Mouse (Mus musculus): ENCODE data around the gene Zfp91. TPM values are rescaled to one million over a fixed set of nuclear protein-coding genes. Genes with fewer than 3 reads are reported as not detected.
"Not testable (repeated sequence)": the region's sequence is repeated elsewhere in the genome, so short reads cannot be mapped to it uniquely, and the experiment has no call there.

The Zfp91 gene
- polyA plus RNA-seq, 1 experiment from 2014 or later = 12.9 TPM

- H3K4me3 ChIP-seq (replicated peaks) = no peak overlapping the region
- ATAC-seq (ENCODE audit: low FRiP score) = no peak
- no peaks in the 10 kb centered on the region for H3K36me3 ChIP-seq
- no peaks in the 10 kb centered on the region for H3K9me3 ChIP-seq (replicated peaks)
- 72% methylated on average over 3 of the region's 3 CpGs for WGBS
- no peaks in the 10 kb centered on the region for H3K27me3 ChIP-seq (replicated peaks)
- no peak overlapping the region for H3K9ac ChIP-seq (replicated peaks)
- H3K4me2 ChIP-seq = no peak overlapping the region
- no peak overlapping the region for H3K27ac ChIP-seq (replicated peaks)
- H3K4me1 ChIP-seq = no peaks in the 10 kb centered on the region
Observed at GRCm38 (mm10) chr19:12722308-12722707, 73.6 kb downstream of the Zfp91 start.

GRCm38 (mm10) chr19:12721596-12721995 is 74.3 kb downstream of the Zfp91 start:
- H3K36me3 ChIP-seq; H3K9me3 ChIP-seq (replicated peaks); H3K4me1 ChIP-seq; H3K27me3 ChIP-seq (replicated peaks); ATAC-seq (ENCODE audit: low FRiP score); H3K27ac ChIP-seq (replicated peaks); H3K4me3 ChIP-seq (replicated peaks); H3K9ac ChIP-seq (replicated peaks); H3K4me2 ChIP-seq: not testable (repeated sequence)
- 96% methylated on average over 7 of the region's 7 CpGs for WGBS

GRCm38 (mm10) chr19:12720919-12721318 is 75.0 kb downstream of the Zfp91 start:
- not testable (repeated sequence) for H3K4me2 ChIP-seq; H3K4me1 ChIP-seq; H3K27me3 ChIP-seq (replicated peaks); H3K9me3 ChIP-seq (replicated peaks); H3K27ac ChIP-seq (replicated peaks); H3K4me3 ChIP-seq (replicated peaks); H3K36me3 ChIP-seq; ATAC-seq (ENCODE audit: low FRiP score); H3K9ac ChIP-seq (replicated peaks)
- WGBS = 89% methylated on average over 5 of the region's 5 CpGs

GRCm38 (mm10) chr19:12720463-12720862 is 75.5 kb downstream of the Zfp91 start:
- H3K4me2 ChIP-seq = no peak overlapping the region
- no peak overlapping the region for H3K27ac ChIP-seq (replicated peaks)
- H3K4me1 ChIP-seq = no peaks in the 10 kb centered on the region
- no peak overlapping the region for H3K9ac ChIP-seq (replicated peaks)
- no peaks in the 10 kb centered on the region for H3K36me3 ChIP-seq
- H3K4me3 ChIP-seq (replicated peaks) = no peak overlapping the region
- H3K27me3 ChIP-seq (replicated peaks) = no peaks in the 10 kb centered on the region
- H3K9me3 ChIP-seq (replicated peaks) = no peaks in the 10 kb centered on the region
- WGBS = 70% methylated on average over 2 of the region's 2 CpGs
- ATAC-seq (ENCODE audit: low FRiP score) = no peak

- ATAC-seq (ENCODE audit: low FRiP score) = no peak
- H3K9ac ChIP-seq (replicated peaks) = no peak overlapping the region
- no peaks in the 10 kb centered on the region for H3K36me3 ChIP-seq
- no peak overlapping the region for H3K4me2 ChIP-seq
- H3K9me3 ChIP-seq (replicated peaks) = no peaks in the 10 kb centered on the region
- 85% methylated on average over 6 of the region's 6 CpGs for WGBS
- no peaks in the 10 kb centered on the region for H3K4me1 ChIP-seq
- H3K4me3 ChIP-seq (replicated peaks) = no peak overlapping the region
- no peak overlapping the region for H3K27ac ChIP-seq (replicated peaks)
- H3K27me3 ChIP-seq (replicated peaks) = no peaks in the 10 kb centered on the region
Observed at GRCm38 (mm10) chr19:12719189-12719588, 76.7 kb downstream of the Zfp91 start.

Other genes starting within 250 kb of the Zfp91 start
- 0.13 and 0.15 TPM in 2 replicates for gene Gm4952, start 196.2 kb downstream of the Zfp91 start, polyA plus RNA-seq (2015; fragmentation: Nextera tagmentation; extraction: Ambion mirVana)
- 0.22 TPM in 1 of 2 replicates, not detected in the other for gene Glyat, start 162.8 kb downstream of the Zfp91 start, polyA plus RNA-seq (2015; fragmentation: Nextera tagmentation; extraction: Ambion mirVana)
- not detected in 2 replicates for gene Olfr1442, start 125.7 kb downstream of the Zfp91 start, polyA plus RNA-seq (2015; fragmentation: Nextera tagmentation; extraction: Ambion mirVana)
- not detected in 2 replicates for gene Olfr1443, start 118.0 kb downstream of the Zfp91 start, polyA plus RNA-seq (2015; fragmentation: Nextera tagmentation; extraction: Ambion mirVana)
- 0.14 TPM in 1 of 2 replicates, not detected in the other for gene Keg1, start 100.3 kb downstream of the Zfp91 start, polyA plus RNA-seq (2015; fragmentation: Nextera tagmentation; extraction: Ambion mirVana)
- 1.0 and 1.1 TPM in 2 replicates for gene Cntf, start 30.5 kb downstream of the Zfp91 start, polyA plus RNA-seq (2015; fragmentation: Nextera tagmentation; extraction: Ambion mirVana)
- gene Lpxn, start 67 bp upstream of the Zfp91 start, polyA plus RNA-seq (2015; fragmentation: Nextera tagmentation; extraction: Ambion mirVana) = 1.2 and 4.0 TPM in 2 replicates
- not detected in 2 replicates for gene Gm5244, start 50.6 kb upstream of the Zfp91 start, polyA plus RNA-seq (2015; fragmentation: Nextera tagmentation; extraction: Ambion mirVana)
- gene Olfr1444, start 61.2 kb upstream of the Zfp91 start, polyA plus RNA-seq (2015; fragmentation: Nextera tagmentation; extraction: Ambion mirVana) = not detected in 2 replicates
- gene Olfr1445, start 87.7 kb upstream of the Zfp91 start, polyA plus RNA-seq (2015; fragmentation: Nextera tagmentation; extraction: Ambion mirVana) = not detected in 2 replicates
- not detected in 2 replicates for gene Olfr1446, start 97.4 kb upstream of the Zfp91 start, polyA plus RNA-seq (2015; fragmentation: Nextera tagmentation; extraction: Ambion mirVana)
- not detected in 2 replicates for gene Olfr1447, start 107.6 kb upstream of the Zfp91 start, polyA plus RNA-seq (2015; fragmentation: Nextera tagmentation; extraction: Ambion mirVana)
- gene Olfr1448, start 128.3 kb upstream of the Zfp91 start, polyA plus RNA-seq (2015; fragmentation: Nextera tagmentation; extraction: Ambion mirVana) = not detected in 2 replicates
- not detected in 2 replicates for gene Olfr1449, start 134.7 kb upstream of the Zfp91 start, polyA plus RNA-seq (2015; fragmentation: Nextera tagmentation; extraction: Ambion mirVana)
- not detected in 2 replicates for gene Olfr1450, start 154.1 kb upstream of the Zfp91 start, polyA plus RNA-seq (2015; fragmentation: Nextera tagmentation; extraction: Ambion mirVana)
- not detected in 2 replicates for gene Olfr1451, start 198.9 kb upstream of the Zfp91 start, polyA plus RNA-seq (2015; fragmentation: Nextera tagmentation; extraction: Ambion mirVana)
- not detected in 2 replicates for gene Olfr1453, start 232.2 kb upstream of the Zfp91 start, polyA plus RNA-seq (2015; fragmentation: Nextera tagmentation; extraction: Ambion mirVana)